Mouse (Mus musculus): Measurements from ENCODE around the gene Atf6b.

The Atf6b gene

DNA sequence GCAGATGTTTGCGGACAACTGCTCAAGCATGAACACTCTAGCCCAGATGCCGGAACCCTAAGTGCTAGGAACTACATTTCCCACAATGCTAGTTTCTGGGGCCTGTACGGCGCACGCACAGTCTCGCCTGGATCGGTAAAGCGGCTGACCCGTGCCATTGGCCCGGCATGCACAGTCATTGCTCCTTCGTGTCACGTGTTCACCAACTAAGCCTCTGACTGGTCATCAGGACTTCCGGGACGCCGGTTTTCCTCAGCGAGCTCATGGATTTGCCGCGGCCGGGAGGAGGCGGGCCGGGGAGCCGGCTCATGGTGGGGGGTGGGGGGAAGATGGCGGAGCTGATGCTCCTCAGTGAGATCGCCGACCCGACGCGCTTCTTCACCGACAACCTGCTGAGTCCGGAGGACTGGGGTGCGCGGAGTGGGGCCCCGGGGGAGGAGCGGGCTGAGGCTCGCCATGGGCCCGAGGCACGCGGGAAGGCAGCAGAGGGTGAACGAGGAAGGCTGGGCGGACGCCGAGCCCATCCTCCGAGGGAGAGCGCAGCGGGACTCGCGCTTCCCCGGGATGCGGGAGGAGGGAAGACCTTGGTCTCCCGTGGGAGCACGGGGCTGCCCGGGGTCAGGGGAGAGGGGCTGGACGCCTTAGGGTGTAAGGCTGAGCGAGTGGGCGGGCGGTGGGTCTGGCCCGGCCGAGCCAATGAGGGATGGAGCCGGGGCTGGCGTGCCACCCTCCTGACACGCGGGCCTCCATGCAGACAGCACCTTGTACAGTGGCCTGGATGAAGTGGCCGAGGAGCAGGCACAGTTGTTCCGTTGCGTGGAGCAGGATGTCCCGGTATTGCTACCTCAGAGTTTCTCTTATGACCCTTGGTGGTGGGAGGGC lies at the start of gene Atf6b:
Gene Atf6b, plus strand, starts transcription at position 241 of the 882 bp plus-strand sequence.
- ATAC-seq (ENCODE audit: insufficient number of reproducible peaks, low FRiP score, low TSS enrichment), result peak; percentile 92

DNA sequence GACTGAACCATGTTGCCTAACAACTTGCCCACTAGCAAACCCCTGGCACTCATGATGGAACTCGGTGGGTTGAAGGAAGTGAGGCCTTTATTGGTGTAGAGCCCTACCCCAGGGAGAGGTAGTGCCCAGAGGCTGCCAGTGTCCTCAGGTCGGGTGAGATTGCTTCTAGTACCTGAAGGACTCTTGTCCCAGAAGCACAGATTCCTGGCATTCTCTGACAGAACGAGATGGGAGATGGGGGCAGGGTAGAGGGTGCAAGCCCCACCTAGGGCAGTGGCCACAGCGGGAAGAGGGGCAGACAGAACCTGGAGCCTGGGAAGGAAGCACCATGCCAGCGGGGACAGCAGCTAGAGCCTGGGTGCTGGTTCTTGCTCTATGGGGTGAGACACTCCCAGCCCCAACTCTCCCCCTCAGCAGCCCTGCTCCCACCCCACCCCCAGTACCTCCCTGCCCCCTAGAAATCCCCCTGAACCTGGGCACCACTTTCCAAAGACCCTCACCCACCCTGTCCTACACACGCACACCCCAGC lies 49.3 kb upstream of the Atf6b start, which contains the start of gene Ager:
Gene Ager, plus strand, starts transcription at position 297 of the 530 bp plus-strand sequence.
- no peak for ATAC-seq (ENCODE audit: insufficient number of reproducible peaks, low FRiP score, low TSS enrichment)

DNA sequence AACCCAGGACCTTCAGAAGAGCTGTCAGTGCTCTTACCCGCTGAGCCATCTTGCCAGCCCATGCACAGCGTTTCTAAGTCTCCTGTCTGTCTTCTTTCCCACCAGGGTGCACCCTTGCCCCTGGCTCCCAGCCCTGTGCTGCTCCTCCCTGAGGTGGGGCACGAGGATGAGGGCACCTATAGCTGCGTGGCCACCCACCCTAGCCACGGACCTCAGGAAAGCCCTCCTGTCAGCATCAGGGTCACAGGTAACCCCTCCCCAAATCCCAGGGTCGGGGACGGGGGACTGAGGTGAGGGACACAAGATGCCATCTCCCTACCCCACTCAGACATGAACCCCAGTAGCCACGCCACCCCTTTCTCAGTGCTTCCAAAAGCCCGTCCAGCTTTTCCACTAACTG lies 47.1 kb upstream of the Atf6b start:
- no peak for ATAC-seq (ENCODE audit: insufficient number of reproducible peaks, low FRiP score, low TSS enrichment)

DNA sequence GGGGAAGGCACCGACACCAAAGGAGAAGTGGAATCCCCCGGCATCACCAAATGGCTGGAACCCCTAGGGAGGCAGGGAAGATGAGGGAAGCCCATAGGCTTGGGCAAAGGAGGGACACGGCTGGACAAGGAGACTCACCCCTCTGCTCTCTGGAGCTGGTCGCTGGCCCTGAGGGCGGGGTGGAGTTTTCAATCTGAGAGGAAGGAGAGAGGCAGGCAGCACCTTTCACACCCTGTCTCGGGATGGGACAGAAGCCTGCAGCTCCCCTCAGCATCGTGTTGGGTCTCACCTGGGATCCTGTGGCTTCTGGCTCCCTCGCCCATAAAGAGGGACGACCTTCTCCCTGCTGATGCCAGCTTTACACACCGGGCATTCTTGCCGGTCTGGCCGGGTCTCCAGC lies 45.1 kb upstream of the Atf6b start:
- no peak for ATAC-seq (ENCODE audit: insufficient number of reproducible peaks, low FRiP score, low TSS enrichment)

DNA sequence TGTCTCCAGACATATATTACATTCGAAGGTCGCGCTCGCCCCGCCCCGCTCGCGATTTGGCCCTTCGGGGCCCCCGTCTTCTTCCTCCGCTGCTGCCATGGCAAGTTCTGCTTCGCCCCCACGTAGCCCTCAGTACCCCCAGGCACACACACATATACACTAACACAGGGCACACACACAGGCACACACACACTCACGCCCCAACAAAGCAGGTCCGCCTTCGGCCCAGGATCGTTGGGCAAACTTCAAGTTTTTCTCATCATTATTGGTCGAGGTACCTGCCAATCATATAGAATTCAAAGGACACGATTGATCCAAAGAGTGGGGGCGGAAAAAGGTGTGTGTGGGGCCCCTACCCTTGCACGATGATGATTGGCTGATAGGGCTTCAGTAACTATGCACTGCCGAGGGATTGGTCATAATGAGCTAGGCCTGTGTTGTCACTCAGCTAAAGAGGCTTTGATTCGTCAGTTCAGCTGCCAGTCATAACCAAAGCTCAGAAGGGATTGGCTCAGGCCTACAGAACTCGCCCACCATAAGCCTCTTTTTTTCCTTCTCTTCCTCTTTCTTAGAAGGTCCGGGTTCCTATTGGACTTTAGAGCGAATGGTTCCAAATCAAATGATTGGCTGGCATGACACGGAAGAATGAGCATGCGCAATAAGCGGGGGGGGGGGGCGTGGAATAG lies 43.4 kb upstream of the Atf6b start, which contains the start of gene Rnf5:
Gene Rnf5, minus strand, starts transcription at position 316 of the 686 bp plus-strand sequence.
- ATAC-seq (ENCODE audit: insufficient number of reproducible peaks, low FRiP score, low TSS enrichment), result peak; percentile 91

DNA sequence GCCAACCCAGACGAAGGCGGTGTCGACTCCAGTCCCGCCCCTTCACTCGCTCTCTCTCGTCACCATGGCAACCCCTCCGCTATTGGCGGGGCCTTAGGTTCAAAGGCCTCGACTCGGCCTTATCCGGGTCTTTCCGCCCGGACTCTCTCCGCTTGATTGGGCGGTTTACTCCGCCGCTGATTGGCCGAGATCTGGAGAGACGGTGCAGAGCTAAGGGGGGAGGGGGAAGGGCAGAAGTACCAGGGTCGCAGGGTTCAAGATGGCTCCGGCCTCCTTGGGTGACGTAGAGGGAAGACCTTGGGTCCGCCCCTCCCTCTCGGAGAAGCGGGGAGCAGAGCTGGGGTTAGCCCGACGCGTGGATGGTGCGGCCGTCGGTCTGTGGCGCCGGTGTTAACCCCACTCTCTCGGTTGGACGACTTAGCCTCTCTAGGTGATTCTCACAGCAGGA lies 42.9 kb upstream of the Atf6b start, which contains the start of gene Agpat1:
Gene Agpat1, plus strand, starts transcription at position 202 of the 448 bp plus-strand sequence.
- peak; percentile 79 for ATAC-seq (ENCODE audit: insufficient number of reproducible peaks, low FRiP score, low TSS enrichment)

DNA sequence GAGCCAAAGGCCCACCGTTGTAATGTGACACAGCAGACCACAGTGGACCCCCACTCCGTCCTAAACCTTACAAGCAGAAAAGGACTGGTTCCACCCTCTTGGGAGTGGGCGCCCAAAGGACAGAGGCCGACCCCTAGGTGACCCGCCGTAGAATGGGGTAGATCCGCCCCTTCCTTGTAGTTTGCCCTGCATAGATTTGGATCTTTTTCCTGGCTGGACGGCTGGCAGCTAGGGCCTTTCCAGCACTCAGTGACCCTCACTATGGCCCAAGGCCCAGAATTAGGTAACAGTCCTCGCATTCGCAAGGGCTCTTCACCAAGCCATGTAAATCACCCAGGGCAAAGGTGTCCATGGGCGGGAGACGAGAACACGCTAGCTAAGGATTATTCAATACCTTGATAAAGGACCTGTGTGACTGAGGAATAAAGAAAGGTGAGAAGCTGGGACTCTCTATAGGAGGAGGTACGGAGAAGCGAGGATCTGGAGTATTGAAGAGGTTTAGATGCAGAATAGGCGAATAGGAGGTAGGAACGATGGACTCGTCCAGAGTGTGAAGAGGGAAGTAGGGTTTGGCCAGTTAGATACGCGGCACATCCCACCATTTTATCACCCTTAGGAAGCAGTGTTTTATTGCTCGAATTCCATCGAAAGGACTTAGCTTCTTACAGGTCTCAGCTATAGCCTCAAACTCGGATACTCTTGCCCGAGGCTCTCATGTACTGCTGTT lies 42.3 kb upstream of the Atf6b start:
- ATAC-seq (ENCODE audit: insufficient number of reproducible peaks, low FRiP score, low TSS enrichment), result no peak

DNA sequence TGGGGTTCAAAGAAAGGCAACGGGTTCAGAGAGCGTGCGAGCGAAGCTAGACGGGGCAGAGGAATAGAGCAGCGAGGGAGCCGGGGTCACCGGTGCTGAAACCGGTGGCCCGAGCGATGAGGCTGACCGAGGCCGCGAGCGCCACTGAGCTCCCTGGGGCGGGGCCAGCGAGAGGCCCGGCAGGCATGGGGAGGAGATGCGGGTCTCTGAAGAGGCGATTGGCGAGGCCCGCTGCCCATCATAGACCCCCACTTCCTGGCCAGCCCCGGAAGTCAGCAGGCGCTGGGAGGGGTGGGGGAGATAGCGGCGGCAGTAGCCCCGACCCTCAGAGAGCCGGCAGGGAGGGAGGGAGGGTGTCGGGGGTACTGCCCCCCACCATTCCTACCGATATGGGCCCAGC lies 41.3 kb upstream of the Atf6b start:
- peak; percentile 39; the same call in 1 of the 2 replicates for ATAC-seq (ENCODE audit: insufficient number of reproducible peaks, low FRiP score, low TSS enrichment)

DNA sequence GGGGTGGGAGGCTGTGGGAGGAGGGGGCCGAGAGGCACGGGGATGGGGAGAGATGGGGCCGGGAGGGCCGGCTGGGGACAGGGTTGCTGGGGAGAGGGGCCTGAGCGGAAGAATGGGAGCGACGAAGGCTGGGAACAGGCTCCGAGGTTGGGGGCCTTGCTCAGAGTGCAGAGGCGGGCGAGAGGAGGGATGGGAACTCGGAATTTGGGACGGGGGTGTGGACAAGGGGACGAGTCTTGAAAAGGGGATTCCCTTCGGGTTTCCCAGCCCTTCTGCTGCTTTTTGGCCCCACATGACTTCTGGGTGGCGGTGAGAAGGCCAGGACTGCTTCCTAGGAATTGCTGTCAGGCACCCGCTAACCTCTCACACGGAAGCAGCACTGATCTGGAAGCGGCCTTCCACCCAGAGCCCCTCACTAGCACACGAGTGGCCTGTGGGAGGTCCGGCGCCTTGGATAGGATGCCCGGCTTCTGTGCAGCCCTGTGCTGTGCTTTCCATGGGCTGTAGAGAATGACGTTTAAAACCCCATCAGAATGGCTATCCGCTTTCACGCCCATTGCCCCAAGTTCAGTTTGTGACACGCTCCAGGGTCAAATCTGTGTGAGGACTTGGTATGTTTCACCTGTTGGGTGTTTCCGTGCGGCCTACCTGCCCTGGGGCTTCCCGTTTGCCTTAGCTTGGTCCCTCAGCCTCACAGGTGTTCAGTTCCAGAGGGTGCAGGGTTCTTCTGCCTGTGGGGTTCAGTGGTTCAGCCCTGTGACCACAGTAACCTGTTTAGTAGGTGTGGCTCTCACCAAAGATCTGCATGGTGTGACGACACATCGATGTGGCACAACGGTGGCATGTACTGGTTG lies 40.5 kb upstream of the Atf6b start:
- no peak for ATAC-seq (ENCODE audit: insufficient number of reproducible peaks, low FRiP score, low TSS enrichment)

DNA sequence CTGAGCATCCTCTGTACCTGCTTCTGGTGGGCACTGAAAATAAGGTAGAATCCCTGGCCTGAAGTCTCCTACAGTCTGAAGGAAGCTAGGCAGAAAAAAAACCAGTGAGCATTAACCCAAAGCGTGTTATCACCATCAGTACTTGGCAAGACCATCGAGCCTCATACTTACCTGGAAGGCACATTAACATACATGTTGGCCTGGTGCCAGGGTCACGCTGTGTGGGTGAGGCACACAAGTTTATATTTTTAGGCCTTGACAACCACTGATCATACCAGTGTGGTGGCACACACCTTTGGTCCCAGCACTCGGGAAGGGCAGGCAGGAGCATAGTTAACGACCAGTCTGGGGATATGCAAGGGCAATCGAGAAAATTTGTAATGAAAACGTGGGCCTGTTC lies 38.9 kb upstream of the Atf6b start:
- no peak for ATAC-seq (ENCODE audit: insufficient number of reproducible peaks, low FRiP score, low TSS enrichment)

DNA sequence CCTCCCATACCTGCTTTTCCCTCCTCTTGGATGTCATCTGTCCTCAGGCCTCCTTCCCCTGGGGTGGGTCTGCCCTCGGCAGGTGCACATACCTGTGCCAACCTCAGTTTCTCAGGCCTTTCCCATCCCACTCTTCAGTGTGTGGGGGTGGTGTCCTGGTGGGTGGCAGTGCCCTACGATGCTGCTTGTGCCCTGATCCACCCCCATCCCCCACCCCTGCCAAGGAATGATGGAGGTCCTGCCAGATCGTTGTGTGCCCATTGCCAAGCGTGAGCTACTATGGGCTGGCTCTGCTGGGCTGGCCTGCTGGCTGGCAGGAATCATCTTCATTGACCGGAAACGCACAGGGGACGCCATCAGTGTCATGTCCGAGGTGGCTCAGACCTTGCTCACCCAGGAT lies 35.9 kb upstream of the Atf6b start:
- ATAC-seq (ENCODE audit: insufficient number of reproducible peaks, low FRiP score, low TSS enrichment), result no peak

DNA sequence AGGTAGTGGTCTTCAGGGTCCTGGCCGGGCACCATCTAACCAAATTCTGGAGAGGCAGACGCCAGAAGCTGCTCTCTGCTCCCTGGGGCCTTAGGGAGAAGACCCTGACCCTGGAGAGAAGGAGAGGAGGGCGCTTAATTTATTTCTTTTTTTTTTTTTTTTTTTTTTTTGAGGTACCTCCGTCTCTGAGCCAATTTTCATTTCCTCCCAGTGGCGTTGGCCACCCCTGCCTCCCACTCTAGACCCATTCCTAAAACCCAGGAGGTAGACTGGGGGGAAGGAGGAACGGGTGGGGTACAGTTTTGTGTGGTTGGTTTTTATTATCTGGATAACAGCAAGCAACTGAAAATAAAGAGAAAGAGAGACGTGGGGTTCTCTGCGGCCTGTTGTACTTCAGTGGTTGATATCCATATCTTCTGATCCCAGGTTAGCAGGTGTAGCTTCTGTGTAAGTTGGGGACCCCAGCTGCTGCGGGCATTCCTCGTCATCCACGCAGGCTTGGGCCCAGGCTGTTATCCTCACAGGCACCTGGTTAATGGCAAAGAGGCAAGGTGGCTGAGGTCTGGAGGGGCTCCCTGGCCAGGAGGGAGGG lies 33.8 kb upstream of the Atf6b start:
- ATAC-seq (ENCODE audit: insufficient number of reproducible peaks, low FRiP score, low TSS enrichment), result no peak

DNA sequence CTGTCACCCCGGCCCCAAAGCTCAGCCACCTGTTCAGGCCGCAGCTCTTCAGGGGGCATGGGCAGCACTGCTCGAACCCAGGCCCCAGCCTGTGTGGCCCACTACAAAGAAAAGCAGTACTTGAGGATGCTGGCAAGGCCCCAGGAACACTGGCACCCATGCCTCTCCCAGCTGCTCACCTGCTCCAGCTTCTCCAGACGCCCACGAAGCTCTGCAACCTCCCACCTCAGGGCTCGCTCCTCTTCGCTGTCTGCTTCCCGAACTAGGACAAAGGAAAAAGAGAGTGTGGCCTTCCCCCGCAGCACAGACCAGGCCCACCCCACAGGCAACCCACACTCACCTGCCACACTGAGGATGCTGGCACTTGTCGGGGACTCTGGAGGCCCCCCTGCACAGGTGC lies 33.1 kb upstream of the Atf6b start:
- no peak for ATAC-seq (ENCODE audit: insufficient number of reproducible peaks, low FRiP score, low TSS enrichment)

DNA sequence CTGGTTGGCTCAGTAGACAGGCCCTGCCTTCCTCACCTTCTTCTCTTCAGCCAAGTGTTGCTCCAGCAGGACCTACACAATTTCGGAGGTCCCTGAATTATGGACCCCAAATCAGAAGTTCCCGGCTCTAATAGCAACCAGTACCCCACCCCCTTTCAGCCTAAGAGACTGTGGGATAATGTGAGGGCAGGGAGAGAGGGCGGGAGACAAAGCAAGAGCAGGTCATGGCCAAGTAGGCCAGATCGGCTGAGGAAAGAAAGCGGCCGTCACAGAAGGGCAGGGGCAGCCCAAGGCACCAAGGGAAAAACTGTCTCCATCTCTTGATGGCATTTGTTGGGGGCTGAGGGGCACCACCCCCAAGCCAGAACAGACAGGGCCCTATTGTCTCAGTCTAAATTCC lies 31.1 kb upstream of the Atf6b start, which contains the start of gene Egfl8:
Gene Egfl8, minus strand, starts transcription at position 101 of the 400 bp plus-strand sequence.
- no peak for ATAC-seq (ENCODE audit: insufficient number of reproducible peaks, low FRiP score, low TSS enrichment)

DNA sequence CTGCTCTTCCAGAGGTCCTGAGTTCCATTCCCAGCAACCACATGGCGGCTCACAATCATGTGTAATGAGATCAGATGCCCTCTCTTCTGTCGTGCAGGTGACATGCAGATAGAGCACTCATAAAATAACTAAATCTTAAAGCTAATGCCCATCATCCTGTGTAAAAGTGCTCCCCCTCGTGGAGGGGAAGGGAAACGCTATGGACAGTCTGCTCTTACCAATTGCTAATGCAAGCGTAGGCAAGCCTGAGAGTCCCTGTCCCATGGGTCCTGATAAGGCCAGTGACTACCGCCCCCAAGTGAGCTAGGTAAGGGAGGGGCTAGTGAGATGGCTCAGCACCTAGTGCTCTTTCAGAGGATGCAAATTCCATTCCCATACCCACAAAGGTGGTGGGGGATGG lies 27.9 kb upstream of the Atf6b start:
- 0 out of 2 replicates have a peak, but pooled peaks have one; percentile 15 for ATAC-seq (ENCODE audit: insufficient number of reproducible peaks, low FRiP score, low TSS enrichment)

DNA sequence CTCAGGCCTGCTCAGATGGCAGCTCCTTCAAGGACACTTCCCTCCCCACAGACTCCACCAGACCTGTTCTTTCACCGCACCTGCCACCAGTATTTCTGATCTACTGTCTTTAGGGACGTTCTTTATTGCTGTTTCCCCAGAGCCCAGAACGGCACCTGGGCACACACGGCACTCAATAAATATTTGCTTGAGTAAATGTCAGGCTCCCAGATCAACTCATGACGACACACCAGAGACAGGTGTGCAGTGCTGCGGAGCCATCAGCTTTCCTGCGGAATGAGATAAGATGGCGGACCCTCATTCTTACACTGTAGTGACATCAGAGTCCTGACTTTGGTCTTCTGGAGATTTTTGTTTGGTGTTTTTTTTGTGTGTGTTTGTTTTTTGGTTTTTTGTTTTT lies 25.9 kb upstream of the Atf6b start:
- ATAC-seq (ENCODE audit: insufficient number of reproducible peaks, low FRiP score, low TSS enrichment), result no peak

DNA sequence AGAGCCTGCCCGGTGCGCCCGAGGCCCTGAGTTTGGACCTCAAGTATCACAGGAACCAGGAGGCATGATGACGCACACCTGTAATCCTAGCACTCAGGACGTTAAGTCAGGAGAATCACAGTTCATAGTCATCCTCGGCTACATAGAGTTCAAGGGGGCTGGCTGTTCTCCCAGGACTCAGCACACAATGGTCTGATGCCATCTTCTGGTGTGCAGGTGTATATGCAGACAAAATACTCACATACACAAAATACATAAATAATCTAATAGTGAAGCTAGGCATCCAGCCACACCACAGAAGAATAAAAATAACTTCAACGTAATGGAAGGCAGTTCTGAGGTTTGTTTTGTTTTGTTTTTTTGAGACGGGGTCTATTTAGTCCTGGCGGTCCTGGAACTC lies 23.8 kb upstream of the Atf6b start:
- no peak for ATAC-seq (ENCODE audit: insufficient number of reproducible peaks, low FRiP score, low TSS enrichment)

DNA sequence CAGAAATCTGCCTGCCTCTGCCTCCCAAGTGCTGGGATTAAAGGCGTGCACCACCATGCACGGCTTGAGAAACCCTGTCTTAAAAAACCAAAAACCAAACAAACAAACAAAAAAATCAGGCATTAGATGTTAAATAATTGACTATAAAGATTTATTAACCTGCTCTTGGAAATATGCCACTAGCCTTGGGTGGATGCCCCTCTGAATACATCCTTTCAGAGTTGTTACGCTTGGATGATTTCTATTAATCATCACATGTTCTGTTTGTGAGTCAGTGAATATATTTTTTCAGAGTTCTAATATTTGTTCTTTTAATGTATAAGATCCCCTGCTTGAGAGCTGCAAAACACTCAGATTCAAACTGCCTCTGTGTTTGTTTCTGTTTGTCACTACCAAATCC lies 22.0 kb upstream of the Atf6b start:
- ATAC-seq (ENCODE audit: insufficient number of reproducible peaks, low FRiP score, low TSS enrichment), result no peak

Data from cerebellum, adult (tissue).